Mouse (Mus musculus): Measurements from ENCODE around the gene Msh5.

Msh5 gene

GRCm38 (mm10) chr17:35068213-35068914 is 21.8 kb upstream of the Msh5 start:
- no peak for DNase-seq

- DNase-seq, result no peak
These were observed 19.5 kb upstream of the Msh5 start, which contains the start of gene Mpig6b for GRCm38 (mm10) chr17:35066084-35066483. Gene Mpig6b, minus strand, starts transcription at chr17:35066184.

GRCm38 (mm10) chr17:35064951-35065947 is 18.7 kb upstream of the Msh5 start, which contains the start of gene Ly6g6c:
Gene Ly6g6c, plus strand, starts transcription at chr17:35065388.
- peak; percentile 85 for DNase-seq

- DNase-seq, result peak; percentile 33
These were observed 17.9 kb upstream of the Msh5 start for GRCm38 (mm10) chr17:35064378-35064877.

- DNase-seq, result peak; percentile 36
These were observed 16.9 kb upstream of the Msh5 start for GRCm38 (mm10) chr17:35063466-35063865.

- no peak for DNase-seq
These were observed 14.8 kb upstream of the Msh5 start for GRCm38 (mm10) chr17:35061299-35061698.

GRCm38 (mm10) chr17:35060737-35061297 is 14.3 kb upstream of the Msh5 start:
- peak; percentile 65 for DNase-seq

- peak; percentile 43 for DNase-seq
These were observed 13.5 kb upstream of the Msh5 start for GRCm38 (mm10) chr17:35060071-35060470.

- DNase-seq, result peak; percentile 98
These were observed 12.7 kb upstream of the Msh5 start, which contains the start of gene Ddah2 for GRCm38 (mm10) chr17:35058911-35059892. Gene Ddah2, plus strand, starts transcription at chr17:35059035.

GRCm38 (mm10) chr17:35058316-35058715 is 11.8 kb upstream of the Msh5 start:
- DNase-seq, result peak; percentile 33

- DNase-seq, result no peak
These were observed 10.5 kb upstream of the Msh5 start for GRCm38 (mm10) chr17:35057090-35057489.

GRCm38 (mm10) chr17:35055691-35056495 is 9.3 kb upstream of the Msh5 start:
- peak; percentile 38 for DNase-seq

GRCm38 (mm10) chr17:35052271-35052798 is 5.8 kb upstream of the Msh5 start:
- DNase-seq, result no peak

- DNase-seq, result peak; percentile 86
These were observed 4.9 kb upstream of the Msh5 start for GRCm38 (mm10) chr17:35051156-35052086.

- peak; percentile 90 for DNase-seq
These were observed 3.7 kb upstream of the Msh5 start for GRCm38 (mm10) chr17:35050126-35050750.

GRCm38 (mm10) chr17:35049561-35050016 is 3.0 kb upstream of the Msh5 start, which contains the start of gene Clic1:
Gene Clic1, plus strand, starts transcription at chr17:35049966.
- peak; percentile 82 for DNase-seq

- no peak for DNase-seq
These were observed 2.4 kb upstream of the Msh5 start for GRCm38 (mm10) chr17:35048932-35049440.

Measured in kidney, postnatal 10 days (tissue).